Mouse (Mus musculus) embryonic facial prominence, embryonic 11.5 days (tissue): Measurements from ENCODE around the gene Dnajc8. TPM values are rescaled to one million over a fixed set of nuclear protein-coding genes. Genes with fewer than 3 reads are reported as not detected.

ENCODE experiments used
- ATAC-seq: fragments of 200-750 bp; cut with Nextera tagmentation; replicated peaks from 2 replicates; pipeline ENCODE4 v1.8.0; 2017; ENCODE audit warnings: low read depth; ENCODE audit not compliant: insufficient number of reproducible peaks, low FRiP score, low TSS enrichment
- DNase-seq: peaks from one replicate; pipeline ENCODE4 v3.0.0-alpha.2; 2015; ENCODE audit warnings: low spot score
- H3K27ac ChIP-seq: fragments of 300-500 bp; sonication (generic); replicated peaks from 2 replicates; pipeline ENCODE4 v1.5.1; 2014; ENCODE audit warnings: mild to moderate bottlenecking, low read depth, low read length, control low read depth
- H3K27me3 ChIP-seq: fragments of 300-500 bp; sonication (generic); 2 replicates; pipeline ENCODE4 v1.6.1; 2014; ENCODE audit warnings: mild to moderate bottlenecking, low read length, moderate library complexity, mixed read lengths; ENCODE audit not compliant: control insufficient read depth, insufficient read depth
- H3K36me3 ChIP-seq: fragments of 300-500 bp; sonication (generic); replicated peaks from 2 replicates; pipeline ENCODE4 v1.6.1; 2014; ENCODE audit warnings: low read depth, mild to moderate bottlenecking, low read length, moderate library complexity, mixed read lengths; ENCODE audit not compliant: control insufficient read depth, insufficient read depth
- H3K4me1 ChIP-seq: fragments of 300-500 bp; sonication (generic); 2 replicates; pipeline ENCODE4 v1.6.1; 2014; ENCODE audit warnings: low read length, mixed read lengths; ENCODE audit not compliant: control insufficient read depth, insufficient read depth
- H3K4me2 ChIP-seq: fragments of 300-500 bp; sonication (generic); 2 replicates; pipeline ENCODE4 v1.6.1; 2014; ENCODE audit warnings: low read depth, mild to moderate bottlenecking, control low read depth, low read length, moderate library complexity
- H3K4me3 ChIP-seq: fragments of 300-500 bp; sonication (generic); 2 replicates; pipeline ENCODE4 v1.5.1; 2014; ENCODE audit warnings: low read depth, low read length, control low read depth
- H3K9ac ChIP-seq: fragments of 300-500 bp; sonication (generic); replicated peaks from 2 replicates; pipeline ENCODE4 v1.6.1; 2014; ENCODE audit warnings: mild to moderate bottlenecking, control low read depth, low read length
- H3K9me3 ChIP-seq: fragments of 300-500 bp; sonication (generic); replicated peaks from 2 replicates; pipeline ENCODE4 v1.6.1; 2016; ENCODE audit warnings: mild to moderate bottlenecking, low read length, inconsistent platforms, mixed read lengths; ENCODE audit not compliant: control insufficient read depth
- WGBS: fragments of 180-500 bp; shearing (Covaris S2); extraction: QIAGEN DNeasy Blood & Tissue Kit; methylation state at CpG from one replicate; pipeline ENCODE4 v1.1.7; 2014; 5-methylcytosine and 5-hydroxymethylcytosine counted together
- polyA plus RNA-seq: library from polyadenylated mRNA; unstranded; fragments of >200 nt; fragmentation: Nextera tagmentation; extraction: Ambion mirVana; gene quantifications from 2 replicates; pipeline ENCODE4 v1.2.1, GENCODE M21; 2014

The Dnajc8 gene
- 249 and 255 TPM in 2 replicates for polyA plus RNA-seq

DNA sequence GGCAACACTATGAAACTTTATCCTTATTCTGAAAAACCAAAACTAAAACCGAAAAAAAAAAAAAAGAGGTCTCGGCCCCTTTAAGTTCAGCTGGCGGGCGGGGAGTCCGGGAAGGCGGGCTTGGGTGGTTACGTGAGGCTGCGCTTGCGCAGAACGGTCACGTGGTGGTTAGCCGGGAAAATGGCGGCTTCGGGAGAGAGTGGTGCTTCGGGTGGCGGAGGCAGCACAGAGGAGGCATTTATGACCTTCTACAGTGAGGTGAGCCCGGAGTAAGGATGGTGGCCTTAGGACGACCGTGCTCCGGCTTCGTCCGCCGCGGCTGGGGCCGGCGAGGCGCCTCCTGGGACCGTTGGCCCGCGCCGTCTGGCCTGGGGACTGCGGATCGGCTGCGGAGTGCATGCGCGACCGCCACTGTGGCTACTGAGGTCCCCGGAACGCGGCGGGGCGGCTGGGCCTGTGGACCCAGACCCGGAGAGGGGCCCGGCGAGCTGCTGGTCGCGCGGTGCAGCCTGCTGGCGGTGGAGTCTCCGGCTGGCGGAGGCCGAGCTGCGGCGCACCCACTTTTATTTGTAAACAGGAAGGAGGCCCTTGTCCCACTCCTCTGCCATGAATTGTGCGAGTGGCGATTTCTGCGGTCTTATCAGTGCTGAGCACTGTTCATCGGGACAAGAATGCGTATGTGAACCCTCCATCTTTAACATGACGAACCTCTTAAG, at the start of gene Dnajc8:
Dnajc8 (plus strand) TSS at position 145 of the 716 bp plus-strand sequence.
- WGBS, result under 1% methylated on average over 60 of the region's 60 CpGs
- H3K4me2 ChIP-seq, result peak within 1 kb of the TSS; percentile 65
- peak within 1 kb of the TSS; percentile 94 for H3K9ac ChIP-seq
- peak within 1 kb of the TSS; percentile 3; the same call in 1 of the 2 replicates for H3K27ac ChIP-seq
- ATAC-seq, result peak; percentile 71
- DNase-seq, result peak; percentile 96
- no peaks in the 10 kb centered on the region for H3K27me3 ChIP-seq
- H3K4me3 ChIP-seq, result peak within 1 kb of the TSS; percentile 99
- no peaks in the 10 kb centered on the region for H3K36me3 ChIP-seq
- H3K9me3 ChIP-seq, result no peaks in the 10 kb centered on the region
- no peaks in the 10 kb centered on the region for H3K4me1 ChIP-seq

DNA sequence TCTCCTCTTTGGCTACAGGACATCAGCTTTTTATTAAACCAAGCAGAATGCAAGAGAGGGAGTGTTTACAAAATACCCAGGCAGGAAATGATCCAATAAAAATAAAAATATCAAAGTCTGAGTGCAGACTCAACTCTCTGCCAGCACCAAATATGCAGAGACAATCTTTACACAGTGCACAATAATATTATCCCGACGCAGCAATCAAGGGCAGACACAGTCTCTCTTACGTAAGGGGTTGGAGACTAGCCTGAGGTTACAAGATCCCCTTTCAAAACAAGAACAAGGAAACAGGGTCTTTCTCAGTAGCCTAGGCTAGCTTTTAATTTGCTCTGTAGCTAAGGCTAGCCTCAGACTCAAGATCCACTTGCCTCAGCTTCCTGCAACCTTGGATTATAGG, 46.8 kb upstream of the Dnajc8 start:
- H3K4me2 ChIP-seq, result no peak overlapping the region
- DNase-seq (no peak), ATAC-seq (no peak)
- no peak overlapping the region for H3K9ac ChIP-seq
- H3K36me3 ChIP-seq, result no peaks in the 10 kb centered on the region
- no peak overlapping the region for H3K4me3 ChIP-seq
- H3K27ac ChIP-seq, result no peak overlapping the region
- no peaks in the 10 kb centered on the region for H3K9me3 ChIP-seq
- no peaks in the 10 kb centered on the region for H3K4me1 ChIP-seq
- H3K27me3 ChIP-seq, result no peaks in the 10 kb centered on the region
- WGBS, result 87% methylated on average over 3 of the region's 3 CpGs

DNA sequence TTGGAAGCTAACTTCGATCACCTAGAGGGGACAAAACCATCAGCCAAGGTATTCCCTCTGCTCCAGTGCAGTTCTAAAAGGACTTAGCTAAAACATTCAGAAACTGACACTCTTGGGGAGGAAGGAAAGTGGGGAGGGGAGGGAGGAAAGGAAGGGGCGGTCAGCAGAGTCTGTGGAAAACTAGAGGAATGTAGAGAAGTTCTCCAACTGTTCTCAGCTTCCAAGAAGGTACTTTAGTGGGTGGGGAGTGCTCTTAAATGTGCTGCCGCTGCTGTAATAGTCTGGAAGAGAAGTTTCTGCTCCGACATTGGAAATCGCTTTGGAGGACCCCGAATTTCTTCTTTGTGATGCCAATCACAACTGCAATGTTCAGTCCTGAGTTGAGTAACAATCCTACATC, 46.4 kb upstream of the Dnajc8 start:
- WGBS, result 81% methylated on average over 6 of the region's 6 CpGs
- no peak for DNase-seq
- H3K36me3 ChIP-seq, result no peaks in the 10 kb centered on the region

DNA sequence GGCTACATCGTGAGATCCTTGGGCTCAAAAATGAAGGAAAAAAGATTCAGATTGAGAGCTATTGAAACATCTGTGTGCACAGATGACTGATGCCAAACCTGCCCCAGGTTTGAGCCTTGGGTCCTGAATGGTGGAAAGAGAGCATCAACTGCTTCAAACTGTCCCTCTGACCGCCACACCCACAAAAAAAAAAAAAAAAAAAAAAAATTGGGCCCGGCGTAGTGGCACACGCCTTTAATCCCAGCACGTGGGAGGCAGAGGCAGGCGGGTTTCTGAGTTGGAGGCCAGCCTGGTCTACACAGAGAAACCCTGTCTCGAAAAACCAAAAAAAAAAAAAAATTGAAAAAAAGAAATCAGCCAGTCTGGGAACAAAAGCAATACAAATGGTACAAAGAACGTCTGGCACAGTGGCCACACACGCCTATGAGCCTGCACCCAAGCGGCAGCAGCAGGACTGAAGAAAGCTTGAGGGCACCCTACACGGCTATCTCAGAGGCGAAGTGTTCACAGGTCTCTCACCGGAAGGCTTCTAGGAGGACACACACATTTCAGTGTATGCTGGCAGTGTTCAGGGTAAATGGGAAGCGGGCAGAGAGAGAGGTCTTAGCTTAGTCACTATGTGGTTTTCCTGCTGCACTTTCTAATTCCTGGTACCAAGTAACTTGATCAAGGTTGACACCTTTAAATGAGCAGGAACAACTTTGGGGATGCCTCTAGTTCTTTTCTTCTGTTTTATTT, 44.9 kb upstream of the Dnajc8 start:
- no peaks in the 10 kb centered on the region for H3K27me3 ChIP-seq
- no peaks in the 10 kb centered on the region for H3K9me3 ChIP-seq
- WGBS, result 91% methylated on average over 15 of the region's 15 CpGs
- no peaks in the 10 kb centered on the region for H3K36me3 ChIP-seq
- H3K27ac ChIP-seq, result no peak overlapping the region
- H3K4me2 ChIP-seq, result no peak overlapping the region
- H3K4me3 ChIP-seq, result no peak overlapping the region
- ATAC-seq, result no peak
- H3K9ac ChIP-seq, result no peak overlapping the region
- DNase-seq, result no peak
- no peaks in the 10 kb centered on the region for H3K4me1 ChIP-seq

More for the DNA sequence above, 46.4 kb upstream of the Dnajc8 start:
- Histone ChIP-seq H3K27ac (no peak overlapping the region), H3K4me3 (no peak overlapping the region), H3K9ac (no peak overlapping the region), H3K9me3 (no peaks in the 10 kb centered on the region), H3K27me3 (no peaks in the 10 kb centered on the region), H3K4me1 (no peaks in the 10 kb centered on the region), H3K4me2 (no peak overlapping the region)
- no peak for ATAC-seq

DNA sequence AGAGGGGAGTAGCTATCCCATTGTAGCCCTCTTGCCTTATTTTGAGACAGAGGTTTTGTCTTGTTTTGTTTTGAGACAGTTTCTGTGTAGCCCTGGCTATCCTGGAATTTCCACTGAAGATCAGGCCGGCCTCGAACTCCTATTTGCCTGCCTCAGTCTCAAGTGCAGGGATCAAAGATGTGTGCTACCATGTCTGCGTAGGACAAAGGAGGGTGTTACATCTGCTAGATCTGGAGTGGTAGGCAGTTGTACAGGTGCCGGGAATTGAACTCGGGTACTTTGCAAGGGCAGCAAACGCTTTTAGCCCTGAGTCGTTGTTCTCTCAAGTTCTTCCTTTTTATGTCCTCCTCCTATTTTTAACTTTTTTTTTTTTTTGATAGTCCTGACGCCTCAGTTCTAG, 44.3 kb upstream of the Dnajc8 start:
- H3K4me3 ChIP-seq, result no peak overlapping the region
- no peak for ATAC-seq
- no peaks in the 10 kb centered on the region for H3K27me3 ChIP-seq
- H3K36me3 ChIP-seq, result no peaks in the 10 kb centered on the region
- no peak overlapping the region for H3K9ac ChIP-seq
- H3K4me1 ChIP-seq, result no peaks in the 10 kb centered on the region
- no peaks in the 10 kb centered on the region for H3K9me3 ChIP-seq
- no peak overlapping the region for H3K4me2 ChIP-seq
- no peak overlapping the region for H3K27ac ChIP-seq
- no peak for DNase-seq
- 93% methylated on average over 8 of the region's 8 CpGs for WGBS

DNA sequence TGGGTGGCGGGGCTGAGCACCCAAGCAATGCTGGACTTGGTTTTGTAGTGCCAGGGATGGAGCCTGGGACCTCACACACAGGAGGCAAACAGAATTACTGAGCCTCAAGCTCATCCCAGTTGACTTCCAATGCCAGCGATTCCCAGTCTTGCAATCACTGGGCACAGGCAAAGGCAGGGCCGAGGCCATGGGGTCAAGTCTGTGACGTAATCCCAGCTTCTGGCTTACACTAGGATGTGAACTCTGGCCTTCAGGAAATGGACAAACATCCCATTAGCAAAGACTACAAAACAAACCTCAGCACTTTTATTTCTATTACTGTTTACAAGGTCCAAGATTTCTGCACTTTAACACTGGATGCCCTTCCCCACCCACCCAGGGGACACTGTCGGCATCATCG, 43.6 kb upstream of the Dnajc8 start:
- H3K4me3 ChIP-seq, result no peak overlapping the region
- H3K27ac ChIP-seq, result no peak overlapping the region
- no peaks in the 10 kb centered on the region for H3K36me3 ChIP-seq
- H3K9me3 ChIP-seq, result no peaks in the 10 kb centered on the region
- H3K4me1 ChIP-seq, result no peaks in the 10 kb centered on the region
- H3K27me3 ChIP-seq, result no peaks in the 10 kb centered on the region
- DNase-seq (no peak), ATAC-seq (no peak)
- H3K9ac ChIP-seq, result no peak overlapping the region
- 78% methylated on average over 6 of the region's 6 CpGs for WGBS
- no peak overlapping the region for H3K4me2 ChIP-seq

DNA sequence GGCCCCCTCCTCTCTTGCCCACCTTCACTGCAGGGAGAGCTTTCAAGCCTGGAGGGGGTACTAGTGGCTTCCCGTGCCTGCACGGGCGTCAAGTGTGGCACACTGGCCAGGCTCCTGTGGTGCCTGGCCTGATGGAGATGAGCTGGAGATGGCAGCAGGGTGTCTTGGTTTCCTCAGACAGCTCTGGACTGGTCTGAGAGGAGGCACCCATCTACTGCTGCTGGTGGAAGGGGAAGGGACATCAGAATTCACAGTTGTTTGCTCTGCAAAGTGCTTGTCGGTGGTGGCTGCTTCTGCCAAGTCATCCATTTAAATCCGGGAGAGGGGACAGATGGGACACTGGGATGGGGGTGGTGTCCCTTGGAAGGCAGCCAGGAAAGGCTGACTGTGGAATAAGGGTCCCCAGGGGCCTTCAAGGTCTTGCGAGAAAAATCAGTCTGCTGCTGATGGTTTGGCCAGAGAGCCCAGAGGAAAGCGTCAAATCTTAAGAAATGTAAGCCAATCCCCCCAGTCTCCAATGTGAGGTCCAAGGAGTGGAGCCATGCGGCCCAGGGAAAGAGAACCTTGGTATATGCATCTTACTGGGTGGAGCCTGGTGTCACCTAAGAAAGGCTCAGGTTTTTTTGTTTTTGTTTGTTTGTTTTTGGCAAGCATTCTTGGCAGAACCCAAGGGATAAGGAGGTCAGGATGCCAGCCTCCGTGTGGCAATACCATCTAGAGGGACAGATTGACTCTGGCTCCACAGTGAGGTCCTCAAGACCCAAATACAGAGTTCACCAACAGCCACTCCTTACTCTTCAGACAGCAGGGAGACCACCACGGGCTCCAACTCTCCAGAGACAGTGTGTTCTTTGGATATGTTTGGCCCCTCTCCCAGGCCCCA, 42.9 kb upstream of the Dnajc8 start:
- WGBS, result 75% methylated on average over 10 of the region's 10 CpGs
- Histone ChIP-seq H3K27me3 (no peaks in the 10 kb centered on the region), H3K9ac (no peak overlapping the region), H3K4me1 (no peaks in the 10 kb centered on the region), H3K9me3 (no peaks in the 10 kb centered on the region), H3K27ac (no peak overlapping the region), H3K4me3 (no peak overlapping the region), H3K36me3 (no peaks in the 10 kb centered on the region), H3K4me2 (no peak overlapping the region)
- ATAC-seq (no peak), DNase-seq (no peak)
